Mouse (Mus musculus): ENCODE data around the gene D2hgdh. TPM values are rescaled to one million over a fixed set of nuclear protein-coding genes. Genes with fewer than 3 reads are reported as not detected.
A peak's percentile ranks its signal among the peaks of the same experiment; 100 is the strongest.
"Not testable (repeated sequence)": the region's sequence is repeated elsewhere in the genome, so short reads cannot be mapped to it uniquely, and the experiment has no call there.

The D2hgdh gene
- polyA plus RNA-seq, 1 experiment from 2014 or later = 10.1 TPM

DNA sequence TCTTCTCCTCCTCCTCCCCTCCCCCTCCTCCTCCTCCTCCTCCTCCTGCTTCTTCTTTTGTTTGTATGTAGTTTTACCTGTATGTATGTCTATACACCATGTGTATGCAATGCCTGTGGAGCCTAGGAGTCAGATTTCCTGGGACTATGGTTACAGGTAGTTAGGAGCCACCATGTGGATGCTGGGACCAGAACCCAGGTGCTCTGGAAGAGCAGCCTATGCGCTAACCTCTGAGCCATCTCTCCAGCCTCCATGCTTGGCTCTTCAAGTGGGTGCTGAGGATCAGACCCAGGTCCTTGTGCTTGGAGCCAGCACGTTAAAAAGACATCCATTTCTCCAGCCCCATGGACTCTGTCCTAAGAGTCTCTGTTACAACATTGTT lies 11.8 kb downstream of the D2hgdh start:
- Histone ChIP-seq H3K36me3 (ENCODE audit: control insufficient read depth, insufficient read depth, low read length) (no peaks in the 10 kb centered on the region), H3K4me1 (replicated peaks; ENCODE audit: control insufficient read depth, insufficient read depth, low read length) (no peaks in the 10 kb centered on the region), H3K27ac (ENCODE audit: low read depth, low read length) (no peak overlapping the region), H3K9me3 (ENCODE audit: control insufficient read depth, low read length) (no peaks in the 10 kb centered on the region), H3K4me2 (no peak overlapping the region), H3K4me3 (ENCODE audit: low read depth, low read length) (no peak overlapping the region), H3K9ac (ENCODE audit: low read depth, low read length) (no peak overlapping the region), H3K27me3 (replicated peaks; ENCODE audit: control insufficient read depth, insufficient read depth, low read length) (no peaks in the 10 kb centered on the region)
- ATAC-seq (replicated peaks; ENCODE audit: low FRiP score) = no peak
- 94% methylated on average over 2 of the region's 2 CpGs for WGBS
- DNase-seq (ENCODE audit: low spot score) = no peak

DNA sequence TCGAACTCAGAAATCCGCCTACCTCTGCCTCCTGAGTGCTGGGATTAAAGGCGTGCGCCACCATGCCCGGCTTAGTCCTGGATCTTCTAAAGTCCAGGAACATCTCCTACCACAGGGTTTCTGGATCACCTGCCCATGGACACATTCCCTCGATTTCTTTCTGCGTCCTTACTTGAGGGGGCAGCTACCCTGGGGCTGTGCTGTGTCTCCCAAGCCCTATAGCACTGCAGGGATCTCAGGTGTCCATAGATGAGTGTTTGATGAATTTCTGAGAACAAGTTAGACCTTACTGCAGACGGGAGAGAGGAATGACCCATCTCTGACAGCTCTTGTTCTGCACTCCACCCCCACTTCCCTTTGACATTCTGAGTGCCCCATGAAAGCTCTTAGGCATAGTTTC lies 12.6 kb downstream of the D2hgdh start:
- ATAC-seq (replicated peaks; ENCODE audit: low FRiP score) (no peak), DNase-seq (ENCODE audit: low spot score) (no peak)
- H3K36me3 ChIP-seq (ENCODE audit: control insufficient read depth, insufficient read depth, low read length) = no peaks in the 10 kb centered on the region
- no peak overlapping the region for H3K9ac ChIP-seq (ENCODE audit: low read depth, low read length)
- no peaks in the 10 kb centered on the region for H3K9me3 ChIP-seq (ENCODE audit: control insufficient read depth, low read length)
- WGBS = 92% methylated on average over 8 of the region's 8 CpGs
- H3K4me2 ChIP-seq = no peak overlapping the region
- H3K27ac ChIP-seq (ENCODE audit: low read depth, low read length) = no peak overlapping the region
- H3K27me3 ChIP-seq (replicated peaks; ENCODE audit: control insufficient read depth, insufficient read depth, low read length) = no peaks in the 10 kb centered on the region
- no peaks in the 10 kb centered on the region for H3K4me1 ChIP-seq (replicated peaks; ENCODE audit: control insufficient read depth, insufficient read depth, low read length)
- no peak overlapping the region for H3K4me3 ChIP-seq (ENCODE audit: low read depth, low read length)

DNA sequence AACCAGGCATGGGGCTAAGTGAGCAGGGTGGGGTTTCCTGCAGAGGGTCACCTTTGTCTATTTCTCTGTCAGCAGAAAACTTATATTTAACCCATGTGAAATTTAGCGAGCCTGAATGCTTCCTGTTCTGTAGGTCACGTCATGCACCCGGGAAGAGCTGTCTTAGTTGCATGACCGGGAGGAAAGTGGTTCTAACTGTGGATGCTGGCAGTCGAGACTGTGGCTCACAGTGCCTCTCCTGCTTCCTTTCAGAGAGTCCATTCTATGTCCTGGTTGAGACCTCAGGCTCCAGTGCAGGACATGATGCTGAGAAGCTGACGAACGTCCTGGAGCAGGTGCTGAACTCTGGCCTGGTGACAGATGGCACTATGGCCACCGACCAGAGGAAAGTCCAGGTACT lies 13.9 kb downstream of the D2hgdh start:
- H3K27ac ChIP-seq (ENCODE audit: low read depth, low read length); DNase-seq (ENCODE audit: low spot score); H3K27me3 ChIP-seq (replicated peaks; ENCODE audit: control insufficient read depth, insufficient read depth, low read length); H3K9me3 ChIP-seq (ENCODE audit: control insufficient read depth, low read length); H3K9ac ChIP-seq (ENCODE audit: low read depth, low read length); H3K36me3 ChIP-seq (ENCODE audit: control insufficient read depth, insufficient read depth, low read length); H3K4me2 ChIP-seq; H3K4me1 ChIP-seq (replicated peaks; ENCODE audit: control insufficient read depth, insufficient read depth, low read length); ATAC-seq (replicated peaks; ENCODE audit: low FRiP score); H3K4me3 ChIP-seq (ENCODE audit: low read depth, low read length): not testable (repeated sequence)
- WGBS = 90% methylated on average over 7 of the region's 8 CpGs

DNA sequence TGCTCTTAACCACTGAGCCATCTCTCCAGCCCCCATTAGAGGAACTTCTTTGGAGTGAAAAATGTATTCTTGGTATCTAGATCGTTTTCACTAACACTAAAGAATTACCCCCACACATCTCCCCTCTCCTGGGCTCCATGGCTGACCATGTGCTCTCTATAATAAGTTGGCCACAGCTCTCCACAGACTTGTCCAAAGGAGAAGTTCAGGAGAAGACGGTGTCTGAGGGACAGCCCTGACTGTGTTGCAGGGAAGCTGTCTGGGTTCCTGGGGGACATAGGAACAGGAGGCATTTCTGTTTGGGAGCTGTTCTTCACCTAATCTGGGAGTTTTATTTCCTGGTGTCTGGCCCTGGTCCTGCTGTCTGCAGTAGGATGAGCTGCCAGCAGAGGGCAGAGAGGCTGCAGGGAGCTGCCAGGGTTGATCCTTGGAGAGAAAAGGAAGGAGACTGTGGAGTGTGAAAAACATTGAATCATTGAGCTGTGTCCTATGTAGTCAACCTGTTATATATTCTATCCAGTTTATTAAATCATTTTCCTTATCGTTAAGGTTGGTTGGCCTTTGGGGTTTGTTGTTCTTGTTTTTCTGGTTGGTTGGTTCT lies 21.2 kb downstream of the D2hgdh start:
- H3K36me3 ChIP-seq (ENCODE audit: control insufficient read depth, insufficient read depth, low read length); DNase-seq (ENCODE audit: low spot score); H3K27ac ChIP-seq (ENCODE audit: low read depth, low read length); H3K4me3 ChIP-seq (ENCODE audit: low read depth, low read length); H3K9ac ChIP-seq (ENCODE audit: low read depth, low read length); H3K4me1 ChIP-seq (replicated peaks; ENCODE audit: control insufficient read depth, insufficient read depth, low read length); ATAC-seq (replicated peaks; ENCODE audit: low FRiP score); H3K27me3 ChIP-seq (replicated peaks; ENCODE audit: control insufficient read depth, insufficient read depth, low read length); H3K4me2 ChIP-seq; H3K9me3 ChIP-seq (ENCODE audit: control insufficient read depth, low read length): not testable (repeated sequence)
- 63% methylated on average over 1 of the region's 3 CpGs for WGBS

DNA sequence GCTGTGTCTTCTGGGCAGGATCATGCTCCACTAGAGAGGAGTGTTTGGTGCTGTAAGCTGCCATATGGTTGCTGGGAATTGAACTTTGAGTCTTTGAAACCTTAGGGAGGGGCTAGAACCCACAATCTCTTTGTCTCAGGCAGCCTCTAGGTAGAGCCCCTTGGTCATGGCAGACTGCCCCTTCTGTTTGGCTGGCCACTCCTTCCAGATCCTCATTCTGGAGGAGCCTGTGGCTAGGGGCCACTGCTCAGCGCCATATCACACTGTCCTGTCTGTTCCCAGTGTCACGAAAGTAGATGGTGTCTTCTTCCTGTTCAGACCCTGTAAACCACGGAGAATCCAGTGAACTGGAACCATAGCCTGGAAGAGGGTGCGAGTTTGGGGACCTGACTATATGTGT lies 31.1 kb downstream of the D2hgdh start:
- H3K27me3 ChIP-seq (replicated peaks; ENCODE audit: control insufficient read depth, insufficient read depth, low read length); H3K36me3 ChIP-seq (ENCODE audit: control insufficient read depth, insufficient read depth, low read length); H3K9ac ChIP-seq (ENCODE audit: low read depth, low read length); H3K27ac ChIP-seq (ENCODE audit: low read depth, low read length); H3K4me2 ChIP-seq; H3K9me3 ChIP-seq (ENCODE audit: control insufficient read depth, low read length); DNase-seq (ENCODE audit: low spot score); H3K4me3 ChIP-seq (ENCODE audit: low read depth, low read length); H3K4me1 ChIP-seq (replicated peaks; ENCODE audit: control insufficient read depth, insufficient read depth, low read length): not testable (repeated sequence)
- 53% methylated on average over 4 of the region's 4 CpGs for WGBS
- ATAC-seq (replicated peaks; ENCODE audit: low FRiP score) = 0 out of 2 replicates have a peak, but pooled peaks have one; percentile 26

DNA sequence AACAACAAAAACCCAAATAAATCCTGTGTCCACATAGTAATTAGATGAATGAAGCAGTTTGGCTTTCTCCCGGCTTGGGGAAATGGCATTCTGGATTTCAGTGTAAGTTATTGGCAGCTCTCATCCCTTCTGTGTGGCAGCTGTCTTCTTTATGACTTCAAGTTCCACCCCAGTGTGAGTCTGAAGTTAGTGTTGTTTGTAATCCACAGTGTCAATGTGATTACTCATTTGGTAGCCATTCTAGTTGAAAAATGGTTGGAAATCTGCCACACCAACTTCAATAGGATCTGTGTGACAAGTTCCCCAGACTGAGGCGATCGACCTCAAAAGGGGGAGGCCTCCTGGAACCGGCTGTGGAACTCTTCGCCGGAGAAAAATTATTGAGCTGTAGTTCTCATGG lies 32.7 kb downstream of the D2hgdh start:
- H3K4me1 ChIP-seq (replicated peaks; ENCODE audit: control insufficient read depth, insufficient read depth, low read length) = no peaks in the 10 kb centered on the region
- DNase-seq (ENCODE audit: low spot score) (no peak), ATAC-seq (replicated peaks; ENCODE audit: low FRiP score) (no peak)
- H3K4me3 ChIP-seq (ENCODE audit: low read depth, low read length) = no peak overlapping the region
- no peaks in the 10 kb centered on the region for H3K36me3 ChIP-seq (ENCODE audit: control insufficient read depth, insufficient read depth, low read length)
- H3K9me3 ChIP-seq (ENCODE audit: control insufficient read depth, low read length) = no peaks in the 10 kb centered on the region
- H3K9ac ChIP-seq (ENCODE audit: low read depth, low read length) = no peak overlapping the region
- H3K27me3 ChIP-seq (replicated peaks; ENCODE audit: control insufficient read depth, insufficient read depth, low read length) = no peaks in the 10 kb centered on the region
- WGBS = 81% methylated on average over 6 of the region's 6 CpGs
- no peak overlapping the region for H3K27ac ChIP-seq (ENCODE audit: low read depth, low read length)
- H3K4me2 ChIP-seq = no peak overlapping the region

DNA sequence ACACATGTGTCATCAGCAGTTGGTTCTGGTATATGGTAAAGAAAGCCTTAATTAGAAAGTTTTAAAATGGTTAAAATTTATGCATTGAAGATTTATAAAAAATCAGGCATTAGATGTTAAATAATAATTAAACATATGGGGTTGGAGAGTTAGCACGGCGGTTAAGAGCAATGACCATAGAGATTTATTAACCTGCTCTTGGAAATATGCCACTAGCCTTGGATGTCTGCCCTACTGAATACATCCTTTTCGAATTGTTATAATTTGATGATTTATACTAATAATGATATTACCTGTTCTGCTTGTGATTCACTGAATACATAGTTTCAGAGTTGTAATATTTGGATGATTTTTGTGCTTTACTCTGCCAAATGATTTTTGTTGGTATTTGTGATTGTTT lies 33.3 kb downstream of the D2hgdh start:
- no peak overlapping the region for H3K9ac ChIP-seq (ENCODE audit: low read depth, low read length)
- DNase-seq (ENCODE audit: low spot score) (no peak), ATAC-seq (replicated peaks; ENCODE audit: low FRiP score) (no peak)
- H3K4me3 ChIP-seq (ENCODE audit: low read depth, low read length) = no peak overlapping the region
- no peaks in the 10 kb centered on the region for H3K36me3 ChIP-seq (ENCODE audit: control insufficient read depth, insufficient read depth, low read length)
- no peak overlapping the region for H3K27ac ChIP-seq (ENCODE audit: low read depth, low read length)
- no peaks in the 10 kb centered on the region for H3K27me3 ChIP-seq (replicated peaks; ENCODE audit: control insufficient read depth, insufficient read depth, low read length)
- no peaks in the 10 kb centered on the region for H3K9me3 ChIP-seq (ENCODE audit: control insufficient read depth, low read length)
- no peaks in the 10 kb centered on the region for H3K4me1 ChIP-seq (replicated peaks; ENCODE audit: control insufficient read depth, insufficient read depth, low read length)
- WGBS = 78% methylated on average over 3 of the region's 3 CpGs
- H3K4me2 ChIP-seq = no peak overlapping the region

DNA sequence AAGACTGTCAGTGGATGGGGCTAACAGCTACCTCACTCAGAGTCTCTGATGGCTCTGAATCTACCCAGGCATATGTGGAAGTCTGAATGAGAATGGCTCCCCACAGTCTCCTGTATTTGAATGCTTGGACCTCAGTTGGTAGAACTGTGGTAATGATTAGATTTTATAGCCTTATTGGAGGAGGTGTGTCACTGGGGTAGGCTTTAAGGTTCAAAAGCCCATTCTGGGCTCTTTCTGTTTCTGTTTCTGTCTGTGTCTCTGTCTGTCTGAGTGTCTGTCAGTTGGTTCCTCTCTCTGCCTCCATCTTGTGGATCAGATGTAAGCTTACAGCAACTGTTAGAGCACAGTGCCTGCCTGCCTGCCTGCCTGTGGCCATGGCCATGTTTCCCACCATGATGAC lies 34.9 kb downstream of the D2hgdh start:
- Histone ChIP-seq H3K27ac (ENCODE audit: low read depth, low read length) (no peak overlapping the region), H3K36me3 (ENCODE audit: control insufficient read depth, insufficient read depth, low read length) (no peaks in the 10 kb centered on the region), H3K4me1 (replicated peaks; ENCODE audit: control insufficient read depth, insufficient read depth, low read length) (no peaks in the 10 kb centered on the region), H3K27me3 (replicated peaks; ENCODE audit: control insufficient read depth, insufficient read depth, low read length) (no peaks in the 10 kb centered on the region), H3K4me2 (no peak overlapping the region), H3K9ac (ENCODE audit: low read depth, low read length) (no peak overlapping the region), H3K9me3 (ENCODE audit: control insufficient read depth, low read length) (no peaks in the 10 kb centered on the region), H3K4me3 (ENCODE audit: low read depth, low read length) (no peak overlapping the region)
- ATAC-seq (replicated peaks; ENCODE audit: low FRiP score) (no peak), DNase-seq (ENCODE audit: low spot score) (no peak)

DNA sequence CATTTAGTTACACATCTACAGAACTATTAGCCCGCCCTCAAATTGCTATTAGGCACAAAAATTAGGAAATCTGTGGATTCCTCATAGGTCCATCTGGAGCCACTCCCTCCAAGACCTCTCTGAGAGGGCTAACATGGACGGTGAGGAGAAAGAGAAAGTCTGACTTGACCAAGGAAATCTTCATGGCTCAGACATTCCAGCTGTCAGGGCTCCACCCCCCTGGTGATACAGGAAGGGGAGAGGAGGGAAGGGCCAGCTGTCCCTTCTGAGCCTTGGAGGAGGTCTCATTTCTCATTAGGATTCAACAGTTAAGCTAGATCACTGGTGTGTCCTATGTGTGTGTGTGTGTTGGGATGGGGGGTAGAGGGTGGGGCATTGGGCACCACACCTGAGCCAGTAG lies 36.3 kb downstream of the D2hgdh start, which contains the start of gene Gal3st2:
Gene Gal3st2 (plus strand): TSS at position 259 of the 400 bp plus-strand sequence.
- H3K9me3 ChIP-seq (ENCODE audit: control insufficient read depth, low read length); ATAC-seq (replicated peaks; ENCODE audit: low FRiP score); H3K36me3 ChIP-seq (ENCODE audit: control insufficient read depth, insufficient read depth, low read length); H3K9ac ChIP-seq (ENCODE audit: low read depth, low read length); DNase-seq (ENCODE audit: low spot score); H3K27ac ChIP-seq (ENCODE audit: low read depth, low read length); H3K4me3 ChIP-seq (ENCODE audit: low read depth, low read length); H3K4me1 ChIP-seq (replicated peaks; ENCODE audit: control insufficient read depth, insufficient read depth, low read length); H3K4me2 ChIP-seq; H3K27me3 ChIP-seq (replicated peaks; ENCODE audit: control insufficient read depth, insufficient read depth, low read length): not testable (repeated sequence)
- 55% methylated on average over 2 of the region's 2 CpGs for WGBS

All from liver, embryonic 11.5 days (tissue).